Mouse (Mus musculus) forebrain, embryonic 12.5 days (tissue): ENCODE measurements around the gene Mllt6. TPM values are rescaled to one million over a fixed set of nuclear protein-coding genes. Genes with fewer than 3 reads are reported as not detected.
"Not testable (repeated sequence)": the region's sequence is repeated elsewhere in the genome, so short reads cannot be mapped to it uniquely, and the experiment has no call there.

Experiments used
- ATAC-seq: fragments of 200-750 bp; cut with Nextera tagmentation; 2 replicates; pipeline ENCODE4 v1.8.0; 2017; ENCODE audit warnings: moderate TSS enrichment; ENCODE audit not compliant: low FRiP score
- H3K27ac ChIP-seq: fragments of 300-500 bp; sonication (generic); 2 replicates; pipeline ENCODE4 v1.5.1; 2016; ENCODE audit warnings: mild to moderate bottlenecking
- H3K27me3 ChIP-seq: fragments of 300-500 bp; sonication (generic); 2 replicates; pipeline ENCODE4 v1.6.1; 2016; ENCODE audit warnings: mild to moderate bottlenecking
- H3K36me3 ChIP-seq: fragments of 300-500 bp; sonication (generic); replicated peaks from 2 replicates; pipeline ENCODE4 v1.6.1; 2016; ENCODE audit warnings: mild to moderate bottlenecking
- H3K4me1 ChIP-seq: fragments of 300-500 bp; sonication (generic); 2 replicates; pipeline ENCODE4 v1.6.1; 2016
- H3K4me2 ChIP-seq: fragments of 300-500 bp; sonication (generic); 2 replicates; pipeline ENCODE4 v1.6.1; 2016; ENCODE audit warnings: mild to moderate bottlenecking, moderate library complexity
- H3K4me3 ChIP-seq: fragments of 300-500 bp; sonication (generic); replicated peaks from 2 replicates; pipeline ENCODE4 v1.5.1; 2016; ENCODE audit warnings: mild to moderate bottlenecking
- H3K9ac ChIP-seq: fragments of 300-500 bp; sonication (generic); 2 replicates; pipeline ENCODE4 v1.6.1; 2016; ENCODE audit warnings: mild to moderate bottlenecking
- H3K9me3 ChIP-seq: fragments of 300-500 bp; sonication (generic); 2 replicates; pipeline ENCODE4 v1.6.1; 2016
- WGBS: fragments of 180-500 bp; shearing (Covaris S2); methylation state at CpG from one replicate; pipeline ENCODE4 v1.1.7; 2016; 5-methylcytosine and 5-hydroxymethylcytosine counted together
- polyA plus RNA-seq: library from polyadenylated mRNA; unstranded; fragments of >200 nt; fragmentation: Nextera tagmentation; extraction: Ambion mirVana; gene quantifications from 2 replicates; pipeline ENCODE4 v1.2.1, GENCODE M21; 2016

Mllt6 gene
- polyA plus RNA-seq, 1 experiment from 2014 or later, result 3.7 TPM

GRCm38 (mm10) chr11:97700746-97701580 is 37.7 kb downstream of the Mllt6 start:
- H3K4me2 ChIP-seq, result peak overlapping the region; percentile 84
- H3K27ac ChIP-seq, result peak overlapping the region; percentile 99
- H3K4me3 ChIP-seq, result peak overlapping the region; percentile 86
- H3K9ac ChIP-seq, result peak overlapping the region; percentile 95
- ATAC-seq, result no peak
- peaks cover 6% of the 10 kb centered on the region for H3K36me3 ChIP-seq
- 18% methylated on average over 30 of the region's 30 CpGs for WGBS
- H3K9me3 ChIP-seq, result no peaks in the 10 kb centered on the region
- peaks cover 53% of the 10 kb centered on the region for H3K4me1 ChIP-seq
- H3K27me3 ChIP-seq, result no peaks in the 10 kb centered on the region

GRCm38 (mm10) chr11:97701581-97702392 is 38.6 kb downstream of the Mllt6 start:
- Histone ChIP-seq H3K4me2 (peak overlapping the region; percentile 84), H3K27me3 (no peaks in the 10 kb centered on the region), H3K4me3 (peak overlapping the region; percentile 86; the same call in 1 of the 2 replicates), H3K36me3 (peaks cover 15% of the 10 kb centered on the region), H3K4me1 (peaks cover 45% of the 10 kb centered on the region), H3K27ac (no peak overlapping the region), H3K9ac (peak overlapping the region; percentile 95), H3K9me3 (no peaks in the 10 kb centered on the region)
- ATAC-seq, result no peak
- 48% methylated on average over 15 of the region's 15 CpGs for WGBS

- Histone ChIP-seq H3K4me3 (peak overlapping the region; percentile 83), H3K4me1 (peaks cover 39% of the 10 kb centered on the region), H3K4me2 (peak overlapping the region; percentile 84), H3K9me3 (no peaks in the 10 kb centered on the region), H3K36me3 (peaks cover 21% of the 10 kb centered on the region), H3K27ac (peak overlapping the region; percentile 84), H3K27me3 (no peaks in the 10 kb centered on the region), H3K9ac (peak overlapping the region; percentile 66)
- no peak; the same call in 1 of the 2 replicates for ATAC-seq
- WGBS, result 1% methylated on average over 24 of the region's 24 CpGs
Observed at GRCm38 (mm10) chr11:97702393-97702745, 39.2 kb downstream of the Mllt6 start.

GRCm38 (mm10) chr11:97703039-97703826 is 40.0 kb downstream of the Mllt6 start, which contains the start of gene Psmb3:
Gene Psmb3 (plus strand): TSS chr11:97703399.
- Histone ChIP-seq H3K27me3 (no peaks in the 10 kb centered on the region), H3K36me3 (peaks cover 29% of the 10 kb centered on the region), H3K27ac (peak within 1 kb of the TSS; percentile 84), H3K4me2 (peak within 1 kb of the TSS; percentile 84), H3K4me3 (peak within 1 kb of the TSS; percentile 83), H3K9ac (peak within 1 kb of the TSS; percentile 87), H3K4me1 (peaks cover 30% of the 10 kb centered on the region), H3K9me3 (no peaks in the 10 kb centered on the region)
- peak; percentile 83 for ATAC-seq
- WGBS, result under 1% methylated on average over 35 of the region's 35 CpGs

GRCm38 (mm10) chr11:97710067-97710466 is 46.9 kb downstream of the Mllt6 start:
- H3K9ac ChIP-seq, H3K27ac ChIP-seq, H3K4me1 ChIP-seq, H3K4me2 ChIP-seq, H3K4me3 ChIP-seq, H3K27me3 ChIP-seq, H3K9me3 ChIP-seq, ATAC-seq: not testable (repeated sequence)
- 80% methylated on average over 2 of the region's 2 CpGs for whole genome bisulfite sequencing
- H3K36me3 ChIP-seq, result peaks cover 80% of the 10 kb centered on the region

GRCm38 (mm10) chr11:97711200-97711900 is 48.1 kb downstream of the Mllt6 start:
- no peak overlapping the region for H3K4me3 ChIP-seq
- no peak overlapping the region for H3K27ac ChIP-seq
- WGBS, result 87% methylated on average over 13 of the region's 13 CpGs
- H3K4me2 ChIP-seq, result no peak overlapping the region
- no peak overlapping the region for H3K9ac ChIP-seq
- H3K27me3 ChIP-seq, result no peaks in the 10 kb centered on the region
- H3K4me1 ChIP-seq, result no peaks in the 10 kb centered on the region
- no peak for ATAC-seq
- H3K36me3 ChIP-seq, result peaks cover 74% of the 10 kb centered on the region
- H3K9me3 ChIP-seq, result no peaks in the 10 kb centered on the region

- H3K4me3 ChIP-seq, result no peak overlapping the region
- H3K4me2 ChIP-seq, result no peak overlapping the region
- H3K9ac ChIP-seq, result no peak overlapping the region
- ATAC-seq, result no peak
- H3K9me3 ChIP-seq, result no peaks in the 10 kb centered on the region
- H3K27ac ChIP-seq, result no peak overlapping the region
- no peaks in the 10 kb centered on the region for H3K27me3 ChIP-seq
- 95% methylated on average over 15 of the region's 15 CpGs for WGBS
- no peaks in the 10 kb centered on the region for H3K4me1 ChIP-seq
- peaks cover 74% of the 10 kb centered on the region for H3K36me3 ChIP-seq
Observed at GRCm38 (mm10) chr11:97712286-97712685, 49.1 kb downstream of the Mllt6 start.

- H3K4me2 ChIP-seq, result no peak overlapping the region
- no peak overlapping the region for H3K9ac ChIP-seq
- no peaks in the 10 kb centered on the region for H3K9me3 ChIP-seq
- no peaks in the 10 kb centered on the region for H3K4me1 ChIP-seq
- H3K36me3 ChIP-seq, result peaks cover 74% of the 10 kb centered on the region
- 93% methylated on average over 8 of the region's 8 CpGs for WGBS
- no peaks in the 10 kb centered on the region for H3K27me3 ChIP-seq
- no peak overlapping the region for H3K27ac ChIP-seq
- ATAC-seq, result no peak
- H3K4me3 ChIP-seq, result no peak overlapping the region
Observed at GRCm38 (mm10) chr11:97713896-97714295, 50.7 kb downstream of the Mllt6 start.

- H3K36me3 ChIP-seq, result peaks cover 74% of the 10 kb centered on the region
Observed at GRCm38 (mm10) chr11:97714356-97714755, 51.1 kb downstream of the Mllt6 start.

GRCm38 (mm10) chr11:97714784-97715760 is 51.9 kb downstream of the Mllt6 start:
- Histone ChIP-seq H3K4me2 (no peak overlapping the region), H3K9ac (no peak overlapping the region), H3K9me3 (no peaks in the 10 kb centered on the region), H3K4me3 (no peak overlapping the region), H3K36me3 (peaks cover 81% of the 10 kb centered on the region), H3K4me1 (no peaks in the 10 kb centered on the region), H3K27me3 (no peaks in the 10 kb centered on the region), H3K27ac (no peak overlapping the region)
- WGBS, result 92% methylated on average over 14 of the region's 14 CpGs
- no peak for ATAC-seq

More at GRCm38 (mm10) chr11:97714356-97714755, 51.1 kb downstream of the Mllt6 start:
- no peak for ATAC-seq
- Histone ChIP-seq H3K4me1 (no peaks in the 10 kb centered on the region), H3K4me3 (no peak overlapping the region), H3K4me2 (no peak overlapping the region), H3K9me3 (no peaks in the 10 kb centered on the region), H3K27me3 (no peaks in the 10 kb centered on the region), H3K9ac (no peak overlapping the region), H3K27ac (no peak overlapping the region)
- WGBS, result 92% methylated on average over 3 of the region's 3 CpGs

GRCm38 (mm10) chr11:97716021-97716420 is 52.8 kb downstream of the Mllt6 start:
- Histone ChIP-seq H3K4me1 (no peaks in the 10 kb centered on the region), H3K4me3 (no peak overlapping the region), H3K36me3 (peaks cover 87% of the 10 kb centered on the region), H3K9me3 (no peaks in the 10 kb centered on the region), H3K27me3 (no peaks in the 10 kb centered on the region), H3K9ac (no peak overlapping the region), H3K27ac (no peak overlapping the region), H3K4me2 (no peak overlapping the region)
- no peak for ATAC-seq
- WGBS, result 92% methylated on average over 8 of the region's 8 CpGs
